Mouse (Mus musculus) cerebellum, postnatal 10 days (tissue): ENCODE data around the gene Jade1.
A peak's percentile ranks its signal among the peaks of the same experiment; 100 is the strongest.

Experiments
- DNase-seq, 2 experiments: peaks; one replicate each; pipeline ENCODE4 v3.0.0; 2021; ENCODE audit warnings: mixed read lengths in 2 of 2

Jade1 gene

DNA sequence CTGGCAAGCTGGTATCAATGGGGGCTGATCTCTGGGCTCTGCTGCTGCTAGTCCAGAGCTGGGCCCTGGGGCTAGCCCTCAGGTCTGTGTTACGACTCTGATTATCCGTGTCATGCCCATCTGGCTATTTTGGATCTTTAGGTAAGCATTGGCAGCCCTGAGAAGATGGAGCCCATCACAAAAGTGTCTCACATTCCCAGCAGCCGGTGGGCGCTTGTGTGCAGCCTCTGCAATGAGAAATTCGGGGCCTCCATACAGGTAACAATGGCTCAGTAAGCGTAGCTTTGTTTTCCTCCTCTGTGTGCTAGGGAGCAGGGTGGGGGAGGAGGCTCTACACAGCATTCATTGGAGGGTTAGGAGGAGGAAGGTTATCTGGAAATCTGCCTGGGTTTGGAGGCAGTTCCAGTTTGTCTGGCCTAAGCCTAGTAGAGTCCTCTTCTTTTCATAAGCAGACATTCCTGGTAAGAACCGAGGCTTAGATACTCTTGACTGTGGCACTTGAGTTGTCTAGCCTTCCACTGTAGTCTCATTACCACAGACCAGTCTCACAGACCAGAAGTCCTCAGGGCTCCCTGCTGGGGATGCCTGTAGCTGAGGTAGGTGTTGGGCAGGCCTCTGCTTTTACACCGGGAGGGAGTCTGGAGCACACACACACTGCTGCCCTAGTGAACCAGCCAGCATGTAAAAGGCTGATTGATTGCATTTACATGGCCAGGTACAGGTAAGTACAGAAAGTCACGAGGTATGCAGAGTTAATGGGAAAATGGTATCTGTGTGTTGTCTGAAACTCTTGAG, 45.9 kb downstream of the Jade1 start:
- DNase-seq: no peak

DNA sequence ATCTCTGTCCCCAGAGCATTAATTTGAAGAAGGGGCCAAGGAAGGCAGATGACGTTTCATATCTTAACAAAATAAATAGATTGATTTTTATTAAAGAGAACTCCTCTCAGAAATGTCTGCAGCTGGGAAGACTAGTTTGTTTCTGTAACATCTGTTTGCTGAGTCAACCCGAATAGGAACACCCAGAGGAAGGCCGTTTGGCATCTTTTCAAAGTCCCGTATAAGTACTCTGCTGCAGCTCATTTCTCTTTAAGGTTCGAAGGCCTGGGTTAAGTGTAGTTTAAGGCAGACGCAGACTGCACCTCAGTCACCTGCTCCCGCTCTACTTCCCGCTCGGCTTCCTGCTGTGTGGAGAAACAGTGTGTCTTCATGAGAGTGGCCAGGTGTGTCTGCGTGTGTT, 47.4 kb downstream of the Jade1 start:
- no peak for DNase-seq

DNA sequence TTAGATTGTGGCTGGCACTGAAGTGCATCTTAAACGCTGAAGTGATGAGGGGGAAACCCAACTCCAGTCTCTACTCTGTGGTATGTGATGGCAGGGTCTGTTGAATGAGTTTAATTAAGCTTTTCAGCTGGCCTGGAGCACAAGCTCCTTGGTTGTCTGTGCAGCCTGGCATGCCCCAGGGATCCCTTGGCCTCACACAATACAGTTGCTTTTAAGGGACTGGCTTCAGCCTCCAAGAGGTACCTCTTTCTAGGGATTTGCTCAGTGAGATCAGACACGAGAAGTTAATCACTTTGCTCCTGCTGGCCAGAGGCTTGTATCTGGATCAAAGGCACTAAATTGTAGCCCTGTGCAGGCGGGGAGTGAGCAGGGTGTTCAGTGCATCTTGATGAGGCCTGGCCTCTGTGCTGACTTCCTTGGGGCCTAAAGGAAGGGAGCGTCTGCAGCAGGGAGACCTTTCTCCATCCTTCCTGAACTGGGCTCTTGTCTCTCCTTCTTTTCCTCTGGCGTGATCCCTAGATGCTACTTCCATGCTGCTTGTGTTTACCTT, 48.0 kb downstream of the Jade1 start:
- no peak for DNase-seq

DNA sequence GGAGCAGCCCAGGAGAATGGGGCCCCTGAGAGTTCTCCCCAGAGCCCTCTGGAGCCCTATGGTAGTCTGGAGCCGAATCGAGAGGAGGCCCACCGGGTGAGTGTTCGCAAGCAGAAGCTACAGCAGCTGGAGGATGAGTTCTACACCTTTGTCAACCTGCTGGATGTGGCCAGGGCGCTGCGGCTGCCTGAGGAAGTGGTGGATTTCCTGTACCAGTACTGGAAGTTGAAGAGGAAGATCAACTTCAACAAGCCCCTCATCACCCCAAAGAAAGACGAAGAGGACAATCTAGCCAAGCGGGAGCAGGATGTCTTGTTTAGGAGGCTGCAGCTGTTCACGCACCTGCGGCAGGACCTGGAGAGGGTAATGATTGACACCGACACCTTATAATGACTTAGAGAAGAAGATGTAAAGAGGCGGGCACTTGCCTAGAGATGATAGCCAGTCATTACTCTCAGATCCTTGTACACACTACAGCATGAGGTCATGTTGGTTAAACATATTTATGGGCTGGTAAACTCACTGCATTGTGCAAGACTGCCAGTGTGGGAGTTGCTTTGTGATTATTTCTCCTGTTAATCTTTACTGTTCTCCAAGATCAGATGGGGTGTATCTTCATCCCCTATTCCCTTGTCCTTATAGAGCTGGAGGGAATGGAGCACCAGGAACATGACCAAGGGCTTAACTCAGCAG, 49.2 kb downstream of the Jade1 start:
- DNase-seq: no peak

DNA sequence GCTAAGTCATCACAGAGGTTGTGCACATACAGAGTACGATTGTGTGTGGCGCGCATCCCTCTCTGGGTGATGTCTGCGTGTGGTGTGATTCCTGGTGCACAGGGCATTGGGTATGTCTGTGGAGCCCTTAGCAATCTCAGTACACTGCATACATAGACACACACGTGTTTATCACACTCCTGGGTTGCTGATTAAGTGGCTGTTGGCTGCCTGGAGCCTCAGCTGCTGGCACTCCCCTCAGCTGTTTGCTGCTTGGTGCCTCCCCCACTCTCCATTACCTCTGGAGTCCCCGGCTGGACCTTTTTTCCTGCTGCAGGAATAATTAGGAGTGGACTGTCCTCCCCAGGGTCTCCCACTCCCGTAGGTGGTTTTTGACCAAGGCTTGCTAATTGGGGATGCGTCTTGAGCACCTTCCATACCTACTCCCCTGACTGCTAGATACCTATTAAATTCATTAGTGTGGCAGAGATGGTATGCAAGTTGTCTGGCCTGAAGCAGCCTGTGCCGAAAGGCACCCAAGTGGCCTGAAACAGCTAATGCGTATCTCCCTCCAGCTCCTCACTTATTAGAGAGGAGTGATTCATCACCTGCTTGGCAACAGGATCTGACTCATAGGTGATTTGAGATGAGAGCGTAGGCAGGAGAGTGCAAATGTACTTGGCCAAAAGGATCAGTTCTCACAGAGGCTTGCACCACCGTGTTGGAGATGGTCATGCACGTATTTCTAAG, 50.2 kb downstream of the Jade1 start:
- DNase-seq: no peak

DNA sequence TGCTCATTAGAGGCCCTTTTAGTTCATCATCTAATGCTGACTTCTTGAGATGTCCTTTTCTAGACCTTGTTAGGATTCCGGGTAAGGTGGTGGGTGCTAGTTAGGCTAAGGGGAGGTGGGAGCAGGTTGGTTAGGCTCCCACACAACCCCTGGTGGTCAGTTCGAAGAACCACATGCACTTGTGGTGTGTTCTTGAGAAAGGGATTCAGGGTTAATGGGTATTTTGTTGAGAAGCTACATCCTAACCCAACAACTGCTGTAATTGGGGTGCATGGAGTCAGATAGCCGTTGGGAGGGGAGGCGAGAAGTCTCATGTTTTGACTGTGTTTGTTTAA, 50.8 kb downstream of the Jade1 start:
- DNase-seq: peak in 1 of 2 experiments; percentile 32

DNA sequence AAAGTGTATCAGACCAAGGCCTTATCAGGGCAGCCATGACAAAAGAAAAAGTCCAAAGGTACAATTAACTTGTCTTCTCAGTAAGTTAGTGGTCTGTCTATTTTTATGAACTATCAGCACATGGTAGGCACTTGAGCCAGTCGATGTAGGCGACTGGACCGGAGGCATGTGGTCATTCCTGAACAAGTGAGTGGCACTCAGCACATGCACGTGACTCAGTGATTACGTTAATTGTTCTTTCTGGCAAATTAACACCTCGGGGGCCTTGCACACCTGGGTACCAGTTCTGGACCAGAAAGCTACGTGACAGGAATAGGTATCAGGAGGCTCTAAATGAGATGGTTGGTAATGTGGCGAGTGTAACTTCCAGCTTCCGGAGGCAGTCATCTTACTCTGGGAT, 51.5 kb downstream of the Jade1 start:
- DNase-seq: no peak

DNA sequence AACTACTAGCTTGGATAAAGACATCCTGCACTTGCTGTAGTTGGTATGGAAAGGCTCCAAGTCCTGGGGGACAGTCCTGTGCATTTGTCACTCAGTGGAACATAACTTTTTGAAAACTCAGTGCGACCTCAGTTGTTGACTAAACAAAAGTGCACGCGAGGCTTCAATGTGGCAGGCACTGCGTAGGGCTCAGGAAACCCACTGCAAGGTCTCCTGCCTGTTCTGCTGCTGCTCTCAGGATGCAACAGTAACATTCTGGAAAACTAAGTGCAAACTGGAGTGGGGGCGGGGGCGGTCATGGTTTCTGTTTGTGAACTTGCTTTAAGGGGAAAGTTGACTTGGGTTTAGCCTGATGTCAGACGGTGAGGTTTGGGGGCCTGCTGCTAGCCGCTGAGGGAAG, 51.9 kb downstream of the Jade1 start:
- no peak for DNase-seq

DNA sequence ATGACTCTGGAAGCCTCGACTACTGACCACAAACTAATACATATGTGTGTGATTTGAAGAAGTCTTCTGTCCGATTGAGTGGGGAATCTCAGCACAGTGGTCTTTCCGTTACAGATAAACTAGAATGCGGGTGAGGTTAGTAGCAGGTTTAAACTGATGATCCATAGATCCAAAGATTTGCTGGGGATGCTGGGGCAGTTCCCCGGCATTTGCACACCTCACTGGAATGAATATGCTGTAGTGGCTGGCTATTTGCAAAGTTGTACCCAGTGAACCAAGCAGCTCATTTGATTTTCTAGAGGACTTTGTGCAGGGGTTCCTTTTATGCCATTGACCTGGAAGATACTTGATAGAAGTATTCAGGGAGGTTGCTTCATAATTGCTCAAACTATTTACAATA, 53.5 kb downstream of the Jade1 start:
- no peak for DNase-seq

DNA sequence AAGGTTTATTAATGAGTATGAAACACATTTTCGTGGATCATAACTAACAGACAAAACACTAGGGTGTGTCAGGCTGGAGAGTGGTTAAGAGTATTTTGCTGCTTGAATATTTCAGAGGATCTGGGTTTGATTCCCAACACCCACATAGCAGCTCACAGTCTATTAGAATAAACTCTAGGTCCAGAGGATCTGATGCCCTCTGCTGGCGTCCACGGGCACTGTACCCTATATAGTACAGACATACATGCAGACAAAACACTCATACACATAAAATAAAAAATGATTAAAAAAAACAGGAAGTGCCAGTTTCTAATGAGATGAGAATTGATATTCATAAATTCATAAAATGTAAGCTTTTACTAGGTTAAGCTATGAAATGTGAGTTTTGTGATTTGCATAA, 56.7 kb downstream of the Jade1 start:
- peak in 1 of 2 experiments; percentile 30 for DNase-seq

DNA sequence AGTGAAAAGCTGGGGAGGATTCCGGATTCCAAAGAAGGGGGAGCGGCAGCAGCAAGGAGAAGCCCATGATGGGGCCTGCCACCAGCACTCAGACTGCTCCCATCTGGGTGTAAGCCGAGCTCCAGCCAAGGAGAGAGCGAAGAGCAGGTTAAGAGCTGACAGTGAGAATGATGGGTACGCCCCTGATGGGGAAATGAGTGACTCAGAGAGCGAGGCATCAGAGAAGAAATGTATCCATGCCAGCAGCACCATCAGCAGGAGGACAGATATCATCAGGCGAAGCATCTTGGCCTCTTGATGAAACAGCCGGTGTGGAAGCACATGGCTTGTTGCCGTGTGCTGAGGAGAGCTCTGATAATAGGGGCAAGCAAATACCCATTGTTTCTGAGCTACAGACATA, 58.2 kb downstream of the Jade1 start:
- peak; percentile 49 to 53 for DNase-seq

DNA sequence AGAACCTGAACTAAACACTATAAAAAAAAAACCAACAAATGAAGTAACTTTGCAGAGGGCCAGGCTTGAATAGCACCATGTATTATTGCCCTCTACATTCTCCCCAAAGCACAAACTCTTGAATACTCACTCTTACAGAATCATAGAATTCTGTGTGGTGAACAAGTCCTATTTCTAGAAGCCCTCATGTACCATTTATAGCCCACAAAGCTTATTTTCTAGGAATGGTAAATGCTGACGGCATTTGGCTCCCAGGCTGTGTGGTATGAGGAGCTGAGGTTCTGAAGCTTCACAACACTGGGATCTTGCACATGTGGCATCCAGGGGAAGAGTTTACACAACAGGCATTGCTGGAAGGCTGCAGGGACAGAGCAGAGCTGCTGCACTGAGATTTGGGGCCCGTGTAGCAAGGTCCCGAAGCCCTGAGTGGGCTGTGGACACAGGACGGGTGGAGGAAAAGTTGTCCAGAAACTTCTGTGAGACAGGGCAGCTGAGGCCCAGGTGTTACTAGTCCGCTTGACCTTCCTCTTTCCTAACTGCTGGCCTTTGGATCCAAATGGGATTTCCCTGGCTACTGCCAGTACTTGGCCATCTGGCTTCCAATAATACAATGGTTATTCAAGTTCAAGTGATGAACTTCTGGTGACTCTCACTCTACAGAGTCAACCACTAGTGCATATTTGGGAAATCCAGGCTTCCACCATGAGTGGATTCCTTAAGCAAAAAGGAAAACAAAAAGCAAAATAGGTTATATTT, 58.9 kb downstream of the Jade1 start:
- DNase-seq: no peak

DNA sequence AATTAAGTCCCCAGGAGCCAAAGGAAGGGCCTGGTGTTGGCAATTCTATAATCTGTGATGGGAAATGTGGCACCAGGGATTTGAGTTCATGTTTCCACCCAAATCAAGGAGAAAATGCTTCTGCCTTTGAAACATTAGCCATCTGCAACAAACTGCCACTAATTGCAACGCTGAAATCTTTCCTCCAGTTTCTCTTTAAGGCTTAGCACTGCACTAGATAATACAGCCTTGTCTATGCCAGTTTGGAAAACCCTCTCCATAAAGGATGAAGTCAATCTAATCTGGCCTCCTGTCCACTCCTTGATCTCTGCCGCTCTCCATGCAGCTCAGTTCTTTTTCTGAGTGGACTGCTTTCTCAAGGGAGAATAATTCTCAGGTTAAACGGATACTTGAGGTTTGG, 62.5 kb downstream of the Jade1 start:
- DNase-seq: no peak

DNA sequence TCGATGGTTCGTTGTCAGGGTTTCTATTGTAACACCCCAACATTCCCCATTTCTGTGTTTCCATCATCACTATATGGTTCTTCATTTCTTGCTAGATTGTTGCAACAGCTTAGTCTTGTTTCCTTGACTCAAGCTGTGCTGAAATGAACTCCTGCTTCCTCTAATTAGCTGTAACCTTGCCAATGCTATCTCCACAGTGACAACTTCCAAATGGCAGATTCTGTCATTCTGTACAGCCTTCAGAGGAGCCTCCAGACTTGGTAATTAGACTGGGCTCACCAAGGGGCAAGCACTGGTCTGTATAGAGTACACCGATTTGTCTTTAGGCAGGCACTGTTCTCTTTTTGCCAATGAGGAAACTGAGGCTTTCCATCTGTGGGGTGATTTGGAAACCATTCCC, 63.0 kb downstream of the Jade1 start:
- peak; percentile 35 to 42 for DNase-seq

DNA sequence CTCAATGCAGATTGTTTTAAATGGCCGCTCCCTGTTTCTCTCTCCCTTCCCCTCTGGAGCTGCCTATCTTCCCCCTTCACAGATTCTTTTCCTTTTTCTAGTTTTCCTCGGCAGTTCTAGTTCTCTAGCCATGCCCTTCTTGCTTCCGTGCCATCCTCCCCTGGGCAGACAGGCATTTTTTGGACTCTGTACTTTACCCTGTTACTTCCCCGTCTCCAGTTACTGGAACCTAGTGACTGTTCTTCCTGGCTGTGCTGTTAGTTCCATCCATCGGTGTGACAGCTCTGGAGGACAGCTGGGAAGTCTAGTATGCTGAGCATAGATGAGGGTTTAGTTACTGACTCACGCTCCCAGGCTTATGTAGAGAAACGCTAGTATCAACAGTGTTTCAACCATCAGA, 65.4 kb downstream of the Jade1 start:
- no peak for DNase-seq

DNA sequence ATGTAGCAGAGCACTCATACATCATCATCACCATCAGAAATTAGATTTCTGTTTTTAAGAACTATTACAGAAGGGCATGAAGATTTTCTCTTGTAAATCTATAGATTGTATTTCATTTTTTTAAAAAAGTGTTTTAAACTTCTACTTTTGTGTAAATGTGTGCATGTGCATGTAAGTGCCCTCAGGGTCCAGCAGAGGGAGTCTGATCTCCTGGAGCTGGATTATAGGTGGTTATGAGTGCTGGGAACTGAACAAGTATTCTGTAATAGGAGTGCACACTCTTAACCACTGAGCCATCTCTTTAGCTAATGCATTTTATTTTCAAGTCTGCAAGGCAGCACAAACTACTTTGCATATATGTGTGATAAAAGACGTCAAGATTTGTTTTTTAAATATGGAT, 100.1 kb downstream of the Jade1 start:
- no peak for DNase-seq
